Comparison of ENCODE assay signal across 36 mouse cellular contexts in the genomic region with DNA sequence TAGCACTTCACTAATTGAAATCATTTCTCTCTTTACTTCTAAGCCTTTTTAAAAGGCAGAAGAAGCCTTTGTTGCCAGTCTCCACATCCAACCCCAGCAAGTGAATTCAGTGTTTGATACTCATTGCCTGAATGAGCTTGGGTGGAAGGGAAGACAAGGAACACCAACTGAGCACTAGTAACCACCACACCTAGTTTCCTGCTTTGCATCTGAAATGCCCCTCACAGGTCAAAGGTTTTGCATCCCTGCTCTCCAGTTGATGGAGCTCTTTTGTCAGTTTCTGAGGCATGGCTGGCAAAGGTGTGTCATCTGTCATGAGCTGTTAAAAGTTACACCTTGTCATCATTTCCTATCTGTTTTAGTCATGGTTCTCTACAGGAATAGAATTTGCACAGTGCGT.
"Had no signal": no experiment of that assay in that cellular context is flagged by ENCODE, and none has a peak within 500 bp of the region (broad histone marks: within the 10 kb centered on the region; RNA-seq: fewer than 3 reads in every experiment).

No protein-coding gene starts in this region.

- H3K36me3 ChIP-seq: heart, embryonic 10.5 days; heart, embryonic 12.5 days; heart, embryonic 13.5 days; heart, embryonic 15.5 days; hindbrain, embryonic 10.5 days; hindbrain, embryonic 12.5 days; hindbrain, embryonic 13.5 days; hindbrain, embryonic 15.5 days; intestine, embryonic 15.5 days; kidney, embryonic 15.5 days had no signal

- DNase-seq: heart, postnatal 10 days; heart, postnatal 14 days; heart, postnatal 36 days; heart, postnatal 4 days; kidney, adult 11 months; kidney, adult 18-20 months; kidney, adult 2 months; kidney, adult 8-10 months; kidney, adult 9 months; kidney, postnatal 10 days; kidney, postnatal 14 days; kidney, postnatal 25 days; kidney, postnatal 36 days; kidney, postnatal 4 days; layer of hippocampus, adult 9-11 months; layer of hippocampus, postnatal 36 days had no signal

- H3K4me1 ChIP-seq: heart, embryonic 10.5 days; heart, embryonic 12.5 days; heart, embryonic 15.5 days; hindbrain, embryonic 10.5 days; hindbrain, embryonic 12.5 days; hindbrain, embryonic 13.5 days; hindbrain, embryonic 15.5 days; intestine, embryonic 15.5 days; kidney, embryonic 15.5 days had no signal

- H3K4me3 ChIP-seq: heart, embryonic 10.5 days; heart, embryonic 12.5 days; heart, embryonic 13.5 days; heart, embryonic 15.5 days; hindbrain, embryonic 10.5 days; hindbrain, embryonic 12.5 days; hindbrain, embryonic 13.5 days; hindbrain, embryonic 15.5 days; intestine, embryonic 15.5 days; kidney, embryonic 15.5 days; layer of hippocampus, adult 2 months; left cerebral cortex, adult 2 months had no signal

- H3K9ac ChIP-seq: heart, embryonic 12.5 days; heart, embryonic 13.5 days; heart, embryonic 15.5 days; hindbrain, embryonic 12.5 days; hindbrain, embryonic 13.5 days; hindbrain, embryonic 14.5 days; hindbrain, embryonic 15.5 days; intestine, embryonic 15.5 days; kidney, embryonic 15.5 days had no signal

- H3K27ac ChIP-seq: heart, embryonic 10.5 days; heart, embryonic 13.5 days; heart, embryonic 15.5 days; hindbrain, embryonic 10.5 days; hindbrain, embryonic 12.5 days; hindbrain, embryonic 13.5 days; hindbrain, embryonic 14.5 days; hindbrain, embryonic 15.5 days; hindbrain, postnatal 0 days; intestine, embryonic 15.5 days; kidney, embryonic 15.5 days; kidney, postnatal 0 days; layer of hippocampus, adult 2 months; left cerebral cortex, adult 2 months had no signal

- H3K27me3 ChIP-seq: heart, embryonic 12.5 days; heart, embryonic 13.5 days; heart, embryonic 15.5 days; hindbrain, embryonic 12.5 days; hindbrain, embryonic 13.5 days; hindbrain, embryonic 15.5 days; intestine, embryonic 15.5 days; kidney, embryonic 15.5 days had no signal

- H3K4me2 ChIP-seq: heart, embryonic 11.5 days; heart, embryonic 12.5 days; heart, embryonic 13.5 days; heart, embryonic 15.5 days; hindbrain, embryonic 12.5 days; hindbrain, embryonic 13.5 days; hindbrain, embryonic 14.5 days; hindbrain, embryonic 15.5 days; intestine, embryonic 15.5 days; kidney, embryonic 15.5 days had no signal

- ATAC-seq: hindbrain, embryonic 16.5 days; hindbrain, postnatal 0 days; inflammation-experienced regulatory T-cells, adult 6 months; intestine, embryonic 15.5 days; intestine, embryonic 16.5 days; intestine, postnatal 0 days had no signal

- H3K9me3 ChIP-seq: heart, embryonic 10.5 days; heart, embryonic 13.5 days; heart, embryonic 15.5 days; hindbrain, embryonic 12.5 days; hindbrain, embryonic 13.5 days; hindbrain, embryonic 15.5 days; intestine, embryonic 15.5 days; kidney, embryonic 15.5 days had no signal
